Mouse (Mus musculus): ENCODE measurements around the gene Dcbld2. TPM values are rescaled to one million over a fixed set of nuclear protein-coding genes. Genes with fewer than 3 reads are reported as not detected.

Dcbld2 gene
- total and polyA plus RNA-seq, 2 experiments from 2014 or later = 4.1 to 26.5 TPM

DNA sequence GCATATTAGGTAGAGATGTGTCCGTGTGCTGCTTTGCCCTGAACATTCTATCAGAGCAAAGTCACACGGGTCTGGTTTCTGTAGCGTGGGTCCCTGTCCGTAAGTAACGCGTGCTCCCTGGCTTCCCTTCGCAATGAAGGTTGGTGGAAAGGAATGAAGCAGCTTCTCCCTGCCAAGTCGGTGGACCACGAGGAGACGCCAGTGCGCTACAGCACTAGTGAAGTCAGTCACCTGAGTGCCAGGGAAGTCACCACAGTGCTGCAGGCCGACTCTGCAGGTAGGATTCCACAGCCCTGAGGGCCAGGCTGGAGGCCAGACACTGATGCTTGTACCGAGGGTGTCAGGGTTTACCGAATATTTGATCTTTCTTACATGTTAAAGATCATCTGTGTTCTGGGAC, 55.8 kb downstream of the Dcbld2 start:
- H3K36me3 ChIP-seq (replicated peaks; ENCODE audit: control insufficient read depth, insufficient read depth, low read length) = peaks cover 60% of the 10 kb centered on the region
- ATAC-seq (ENCODE audit: insufficient read depth, low read depth) = no peak
- no peak overlapping the region for H3K9ac ChIP-seq (replicated peaks; ENCODE audit: low read depth, low read length)
- DNase-seq (ENCODE audit: low spot score) = no peak
- no peak overlapping the region for H3K27ac ChIP-seq (ENCODE audit: low read depth)
- H3K4me3 ChIP-seq (ENCODE audit: low read depth, low read length) = no peak overlapping the region
- 86% methylated on average over 14 of the region's 14 CpGs for WGBS
- H3K9me3 ChIP-seq (replicated peaks; ENCODE audit: control insufficient read depth, low read length) = no peaks in the 10 kb centered on the region
- H3K4me1 ChIP-seq (ENCODE audit: control insufficient read depth, insufficient read depth) = 0 out of 2 replicates have a peak, but pooled peaks cover 7% of the 10 kb centered on the region
- no peak for TF ChIP-seq CTCF (IDR thresholded peaks at IDR 0.05; ENCODE audit: low read depth)
- no peak for TF ChIP-seq EP300 (IDR thresholded peaks at IDR 0.05; ENCODE audit: low read depth)
- H3K4me2 ChIP-seq (ENCODE audit: low read depth, low read length) = no peak overlapping the region
- no peaks in the 10 kb centered on the region for H3K27me3 ChIP-seq (ENCODE audit: control insufficient read depth, insufficient read depth, low read length)

DNA sequence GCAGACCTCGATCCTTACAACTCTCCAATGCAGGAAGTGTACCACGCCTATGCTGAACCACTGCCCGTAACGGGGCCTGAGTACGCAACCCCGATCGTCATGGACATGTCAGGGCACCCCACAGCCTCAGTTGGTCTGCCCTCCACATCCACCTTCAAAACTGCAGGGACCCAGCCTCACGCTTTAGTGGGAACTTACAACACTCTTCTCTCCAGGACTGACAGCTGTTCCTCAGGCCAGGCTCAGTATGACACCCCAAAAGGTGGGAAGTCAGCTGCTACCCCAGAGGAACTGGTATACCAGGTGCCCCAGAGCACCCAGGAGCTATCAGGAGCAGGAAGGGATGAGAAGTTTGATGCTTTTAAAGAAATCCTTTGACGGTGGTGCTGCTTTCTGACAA, 57.2 kb downstream of the Dcbld2 start:
- no peak for DNase-seq (ENCODE audit: low spot score)
- Histone ChIP-seq H3K4me2 (ENCODE audit: low read depth, low read length) (no peak overlapping the region), H3K27me3 (ENCODE audit: control insufficient read depth, insufficient read depth, low read length) (no peaks in the 10 kb centered on the region), H3K4me1 (ENCODE audit: control insufficient read depth, insufficient read depth) (0 out of 2 replicates have a peak, but pooled peaks cover 2% of the 10 kb centered on the region), H3K9ac (replicated peaks; ENCODE audit: low read depth, low read length) (no peak overlapping the region), H3K9me3 (replicated peaks; ENCODE audit: control insufficient read depth, low read length) (no peaks in the 10 kb centered on the region), H3K4me3 (ENCODE audit: low read depth, low read length) (no peak overlapping the region), H3K27ac (ENCODE audit: low read depth) (no peak overlapping the region), H3K36me3 (replicated peaks; ENCODE audit: control insufficient read depth, insufficient read depth, low read length) (peaks cover 59% of the 10 kb centered on the region)
- no peak for ATAC-seq (ENCODE audit: insufficient read depth, low read depth)
- WGBS = 79% methylated on average over 9 of the region's 9 CpGs
- no peak for TF ChIP-seq CTCF (IDR thresholded peaks at IDR 0.05; ENCODE audit: low read depth)
- TF ChIP-seq EP300 (IDR thresholded peaks at IDR 0.05; ENCODE audit: low read depth) = no peak

DNA sequence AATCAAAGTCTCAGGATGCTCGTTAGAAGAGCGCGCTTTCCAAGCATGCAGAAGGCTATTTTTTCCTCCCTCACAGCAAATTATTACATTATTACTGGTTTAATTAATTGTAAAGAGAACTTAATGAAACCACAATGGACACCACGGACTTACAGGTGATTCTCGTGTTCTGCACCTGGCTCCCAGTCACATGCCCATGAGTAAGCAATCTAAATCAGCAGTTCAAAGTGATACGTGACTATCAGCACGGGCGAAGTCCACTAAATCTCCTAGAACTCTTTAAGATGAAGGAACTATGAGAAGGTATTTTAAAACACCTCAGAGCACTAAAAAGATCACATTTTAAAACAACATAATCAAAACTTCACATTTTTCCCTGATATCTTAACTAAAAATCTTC, 61.8 kb downstream of the Dcbld2 start:
- H3K9me3 ChIP-seq (replicated peaks; ENCODE audit: control insufficient read depth, low read length) = no peaks in the 10 kb centered on the region
- H3K36me3 ChIP-seq (replicated peaks; ENCODE audit: control insufficient read depth, insufficient read depth, low read length) = peaks cover 70% of the 10 kb centered on the region
- no peak for ATAC-seq (ENCODE audit: insufficient read depth, low read depth)
- no peaks in the 10 kb centered on the region for H3K27me3 ChIP-seq (ENCODE audit: control insufficient read depth, insufficient read depth, low read length)
- DNase-seq (ENCODE audit: low spot score) = no peak
- no peak overlapping the region for H3K27ac ChIP-seq (ENCODE audit: low read depth)
- no peak overlapping the region for H3K4me3 ChIP-seq (ENCODE audit: low read depth, low read length)
- TF ChIP-seq EP300 (IDR thresholded peaks at IDR 0.05; ENCODE audit: low read depth) (no peak), CTCF (IDR thresholded peaks at IDR 0.05; ENCODE audit: low read depth) (no peak)
- no peak overlapping the region for H3K4me2 ChIP-seq (ENCODE audit: low read depth, low read length)
- no peak overlapping the region for H3K9ac ChIP-seq (replicated peaks; ENCODE audit: low read depth, low read length)
- 82% methylated on average over 8 of the region's 8 CpGs for WGBS
- peaks cover 6% of the 10 kb centered on the region for H3K4me1 ChIP-seq (ENCODE audit: control insufficient read depth, insufficient read depth)

DNA sequence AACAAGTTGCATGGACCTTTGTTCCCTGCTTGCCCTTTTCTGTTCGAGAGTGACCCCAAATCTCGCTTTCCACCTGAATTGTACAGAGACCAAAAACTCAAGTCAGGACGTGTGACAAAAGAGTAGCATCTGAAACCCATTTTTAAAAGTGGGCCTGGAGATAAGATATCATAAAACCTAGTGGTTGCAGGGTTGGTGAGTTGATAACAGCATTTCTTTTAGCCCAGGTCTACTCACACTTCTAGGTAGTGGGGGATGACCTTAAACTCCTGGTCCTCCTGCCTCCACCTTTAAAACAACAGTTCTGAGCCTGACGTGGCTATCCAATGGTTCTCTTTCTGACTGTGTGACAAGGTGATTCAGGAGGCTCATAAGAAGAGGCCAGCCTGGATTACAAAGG, 62.6 kb downstream of the Dcbld2 start:
- Histone ChIP-seq H3K9ac (replicated peaks; ENCODE audit: low read depth, low read length) (no peak overlapping the region), H3K9me3 (replicated peaks; ENCODE audit: control insufficient read depth, low read length) (no peaks in the 10 kb centered on the region), H3K27ac (ENCODE audit: low read depth) (no peak overlapping the region), H3K27me3 (ENCODE audit: control insufficient read depth, insufficient read depth, low read length) (no peaks in the 10 kb centered on the region), H3K4me1 (ENCODE audit: control insufficient read depth, insufficient read depth) (peaks cover 8% of the 10 kb centered on the region), H3K36me3 (replicated peaks; ENCODE audit: control insufficient read depth, insufficient read depth, low read length) (peaks cover 62% of the 10 kb centered on the region), H3K4me2 (ENCODE audit: low read depth, low read length) (no peak overlapping the region), H3K4me3 (ENCODE audit: low read depth, low read length) (no peak overlapping the region)
- TF ChIP-seq EP300 (IDR thresholded peaks at IDR 0.05; ENCODE audit: low read depth) = no peak
- no peak for TF ChIP-seq CTCF (IDR thresholded peaks at IDR 0.05; ENCODE audit: low read depth)
- DNase-seq (ENCODE audit: low spot score) = no peak
- ATAC-seq (ENCODE audit: insufficient read depth, low read depth) = no peak
- 64% methylated on average over 4 of the region's 4 CpGs for WGBS

DNA sequence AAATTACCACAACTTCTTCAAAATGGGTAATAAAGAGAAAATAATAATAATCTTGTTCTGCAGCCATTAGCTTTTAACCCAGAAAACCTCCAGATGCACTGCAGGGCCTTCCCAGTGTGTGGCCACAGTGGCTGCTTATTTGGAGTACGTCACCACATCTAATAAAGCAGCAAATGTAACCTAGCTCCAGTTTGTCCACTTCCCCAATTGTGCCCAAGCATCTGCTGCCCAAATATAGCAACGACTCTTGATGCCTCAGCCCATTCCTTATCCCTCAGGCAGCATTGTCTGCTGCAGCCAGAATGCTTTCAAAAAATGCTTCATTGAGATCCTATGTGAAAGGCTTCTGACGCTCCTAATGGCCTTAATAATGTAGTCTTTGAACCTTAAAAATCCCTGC, 66.6 kb downstream of the Dcbld2 start:
- Histone ChIP-seq H3K4me1 (ENCODE audit: control insufficient read depth, insufficient read depth) (peaks cover 8% of the 10 kb centered on the region), H3K4me3 (ENCODE audit: low read depth, low read length) (no peak overlapping the region), H3K9me3 (replicated peaks; ENCODE audit: control insufficient read depth, low read length) (0 out of 2 replicates have a peak, but pooled peaks cover 5% of the 10 kb centered on the region), H3K9ac (replicated peaks; ENCODE audit: low read depth, low read length) (no peak overlapping the region), H3K36me3 (replicated peaks; ENCODE audit: control insufficient read depth, insufficient read depth, low read length) (peaks cover 54% of the 10 kb centered on the region), H3K4me2 (ENCODE audit: low read depth, low read length) (no peak overlapping the region), H3K27ac (ENCODE audit: low read depth) (peak overlapping the region; percentile 57), H3K27me3 (ENCODE audit: control insufficient read depth, insufficient read depth, low read length) (no peaks in the 10 kb centered on the region)
- TF ChIP-seq EP300 (IDR thresholded peaks at IDR 0.05; ENCODE audit: low read depth) (no peak), CTCF (IDR thresholded peaks at IDR 0.05; ENCODE audit: low read depth) (no peak)
- DNase-seq (ENCODE audit: low spot score) (peak; percentile 30), ATAC-seq (ENCODE audit: insufficient read depth, low read depth) (peak; percentile 54)
- 39% methylated on average over 3 of the region's 3 CpGs for WGBS

DNA sequence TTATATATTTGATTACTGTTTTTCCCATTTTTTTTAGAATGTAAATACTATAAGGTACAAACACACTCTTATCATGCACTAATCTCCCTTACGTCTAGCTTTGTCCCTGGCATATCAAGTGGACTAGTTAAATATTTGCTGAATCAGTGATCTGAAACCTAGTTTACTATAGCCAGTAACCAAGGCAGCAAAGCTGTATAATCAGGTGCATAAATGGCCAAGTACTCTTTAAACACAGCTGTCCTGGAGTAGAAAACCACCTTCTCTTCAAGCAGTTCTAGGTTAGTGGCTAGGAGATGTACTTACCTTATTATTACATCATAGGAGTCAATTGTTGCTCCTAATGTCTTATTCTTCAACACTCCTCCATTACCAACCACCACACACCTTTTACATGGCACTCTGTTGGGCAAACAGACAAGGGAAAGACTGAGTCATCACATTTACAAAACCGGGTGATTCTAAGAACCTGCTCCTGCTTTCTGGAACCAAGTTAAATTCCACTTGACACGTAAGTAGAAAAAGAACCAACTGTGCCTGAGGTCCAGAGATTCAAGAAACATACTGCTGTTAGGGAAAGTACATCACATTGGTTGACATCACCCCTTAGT, 67.4 kb downstream of the Dcbld2 start:
- no peak for TF ChIP-seq EP300 (IDR thresholded peaks at IDR 0.05; ENCODE audit: low read depth)
- no peak for TF ChIP-seq CTCF (IDR thresholded peaks at IDR 0.05; ENCODE audit: low read depth)
- Histone ChIP-seq H3K9me3 (replicated peaks; ENCODE audit: control insufficient read depth, low read length) (0 out of 2 replicates have a peak, but pooled peaks cover 5% of the 10 kb centered on the region), H3K36me3 (replicated peaks; ENCODE audit: control insufficient read depth, insufficient read depth, low read length) (peaks cover 50% of the 10 kb centered on the region), H3K27ac (ENCODE audit: low read depth) (peak overlapping the region; percentile 48), H3K4me3 (ENCODE audit: low read depth, low read length) (no peak overlapping the region), H3K9ac (replicated peaks; ENCODE audit: low read depth, low read length) (no peak overlapping the region), H3K4me1 (ENCODE audit: control insufficient read depth, insufficient read depth) (peaks cover 8% of the 10 kb centered on the region), H3K27me3 (ENCODE audit: control insufficient read depth, insufficient read depth, low read length) (no peaks in the 10 kb centered on the region), H3K4me2 (ENCODE audit: low read depth, low read length) (no peak overlapping the region)
- ATAC-seq (ENCODE audit: insufficient read depth, low read depth) = no peak
- WGBS = 71% methylated on average over 3 of the region's 3 CpGs
- DNase-seq (ENCODE audit: low spot score) = no peak
